Mouse (Mus musculus) CH12.LX (cell line): ENCODE data around the gene Elf1.

Experiments
- BHLHE40 ChIP-seq: IDR thresholded peaks from 2 replicates; pipeline ENCODE4 v1.6.1; 2011; ENCODE audit warnings: mild to moderate bottlenecking, low read depth, low read length, improper control_type of control experiment
- CTCF ChIP-seq, 2 experiments: IDR thresholded peaks in 1 of 2; conservative IDR thresholded peaks in 1 of 2; 2 replicates each; pipeline ENCODE4 v1.5.1; 2011 to 2012; ENCODE audit warnings: low read depth in 2 of 2, low read length in 2 of 2, improper control_type of control experiment in 1 of 2, inconsistent platforms in 1 of 2, mild to moderate bottlenecking in 1 of 2, moderate library complexity in 1 of 2
- PAX5 ChIP-seq: IDR thresholded peaks from 2 replicates; pipeline ENCODE4 v1.6.1; 2012; ENCODE audit warnings: low read length, inconsistent platforms, mixed read lengths
- POLR2A ChIP-seq: IDR thresholded peaks from 2 replicates; pipeline ENCODE4 v1.6.1; 2011; ENCODE audit warnings: low read depth, mild to moderate bottlenecking, improper control_type of control experiment, low read length
- ZC3H11A ChIP-seq: IDR thresholded peaks from 2 replicates; pipeline ENCODE4 v1.6.1; 2012; ENCODE audit warnings: low read depth, mild to moderate bottlenecking, inconsistent platforms, low read length, improper control_type of control experiment

DNA sequence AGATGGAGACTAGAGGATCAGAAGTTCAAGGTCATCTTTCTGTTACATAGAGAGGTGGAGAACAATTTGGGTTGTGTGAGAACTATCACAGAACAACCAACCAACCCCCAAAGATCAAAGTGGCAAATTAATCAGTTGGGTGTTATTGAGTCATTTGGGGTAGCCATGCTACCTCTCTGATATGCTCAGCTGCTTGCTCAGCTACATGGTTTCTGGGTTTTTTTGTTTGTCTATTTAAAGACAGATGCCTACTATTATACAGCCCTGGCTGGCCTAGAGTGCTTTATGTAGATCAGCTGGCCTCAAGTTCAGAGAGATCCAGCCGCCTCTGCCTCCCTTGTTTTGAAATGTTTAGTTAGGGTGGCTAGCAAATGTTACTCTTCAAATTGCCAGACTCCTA, 40.1 kb downstream of the Elf1 start:
- TF ChIP-seq POLR2A = no peak
- no peak for TF ChIP-seq BHLHE40
- no peak for TF ChIP-seq PAX5
- TF ChIP-seq ZC3H11A = no peak
- TF ChIP-seq CTCF (conservative IDR thresholded peaks at IDR 0.05 in 1 of 2, IDR thresholded peaks at IDR 0.05 in 1 of 2; ENCODE audit: low read depth in 2 of 2, low read length in 2 of 2) = no peak
